Mouse (Mus musculus) heart, adult 2 months (tissue): ENCODE measurements around the gene Aqp9.

Experiments used
- CTCF ChIP-seq: fragments of 200-600 bp; IDR thresholded peaks from 2 replicates; pipeline ENCODE4 v1.8.1; 2022; ENCODE audit warnings: antibody characterized with exemption, mild to moderate bottlenecking, moderate library complexity
- POLR2A ChIP-seq: fragments of 200-500 bp; IDR thresholded peaks from 2 replicates; pipeline ENCODE4 v1.6.1; 2011; ENCODE audit warnings: mild to moderate bottlenecking, low read depth, low read length, control low read depth; ENCODE audit not compliant: insufficient read depth

- TF ChIP-seq POLR2A (no peak), CTCF (no peak)
These were observed 49.3 kb upstream of the Aqp9 start for GRCm38 (mm10) chr9:71217793-71218095.
